Mouse (Mus musculus) small intestine, adult 2 months (tissue): ENCODE data around the gene Ccdc184. TPM values are rescaled to one million over a fixed set of nuclear protein-coding genes. Genes with fewer than 3 reads are reported as not detected.

ENCODE experiments used
- H3K27ac ChIP-seq: fragments of 200-500 bp; 2 replicates; pipeline ENCODE4 v1.5.1; 2012; ENCODE audit warnings: low read depth, low read length, control low read depth, inconsistent platforms; ENCODE audit not compliant: insufficient read depth
- H3K27me3 ChIP-seq: fragments of 200-500 bp; 2 replicates; pipeline ENCODE4 v1.6.1; 2012; ENCODE audit warnings: mild to moderate bottlenecking, moderate library complexity, low read length, inconsistent platforms; ENCODE audit not compliant: control insufficient read depth, insufficient read depth
- H3K36me3 ChIP-seq: fragments of 200-500 bp; 2 replicates; pipeline ENCODE4 v1.6.1; 2012; ENCODE audit warnings: mild to moderate bottlenecking, low read length, control low read depth, inconsistent platforms; ENCODE audit not compliant: control insufficient read depth, insufficient read depth
- H3K4me1 ChIP-seq: fragments of 200-500 bp; 2 replicates; pipeline ENCODE4 v1.6.1; 2012; ENCODE audit warnings: low read length, inconsistent platforms, mixed read lengths; ENCODE audit not compliant: control insufficient read depth, insufficient read depth, insufficient read length
- H3K4me3 ChIP-seq: fragments of 200-500 bp; 2 replicates; pipeline ENCODE4 v1.5.1; 2012; ENCODE audit warnings: low read depth, mild to moderate bottlenecking, control low read depth, inconsistent platforms, low read length, moderate library complexity
- CTCF ChIP-seq: fragments of 200-500 bp; IDR thresholded peaks from 2 replicates; pipeline ENCODE4 v1.5.1; 2012; ENCODE audit warnings: low read depth, mild to moderate bottlenecking, control low read depth, inconsistent platforms, low read length, moderate library complexity, mixed read lengths; ENCODE audit not compliant: insufficient replicate concordance, insufficient read length; ENCODE audit errors: extremely low read depth
- POLR2A ChIP-seq: fragments of 200-500 bp; IDR thresholded peaks from 2 replicates; pipeline ENCODE4 v1.6.1; 2012; ENCODE audit warnings: low read depth, mild to moderate bottlenecking, control low read depth, inconsistent platforms, low read length, moderate library complexity
- WGBS: fragments of 180-500 bp; shearing (Covaris S2); methylation state at CpG from one replicate; pipeline ENCODE4 v1.1.7; 2018; 5-methylcytosine and 5-hydroxymethylcytosine counted together
- polyA plus RNA-seq: library from polyadenylated mRNA; depleted of rRNA; stranded (reverse); fragments of >200 nt; gene quantifications from 2 replicates; pipeline ENCODE4 v1.2.3, GENCODE M21; 2012; rRNA removed

Gene Ccdc184
- polyA plus RNA-seq, 1 experiment: 0.43 TPM

- TF ChIP-seq POLR2A (no peak), CTCF (no peak)
Observed at GRCm38 (mm10) chr15:98214130-98214529, 47.2 kb downstream of the Ccdc184 start.

More at GRCm38 (mm10) chr15:98214130-98214529, 47.2 kb downstream of the Ccdc184 start:
- Histone ChIP-seq H3K27ac (no peak overlapping the region), H3K4me3 (no peak overlapping the region), H3K36me3 (no peaks in the 10 kb centered on the region), H3K4me1 (no peaks in the 10 kb centered on the region), H3K27me3 (no peaks in the 10 kb centered on the region)
- WGBS: 50% methylated on average over 5 of the region's 5 CpGs

Other genes with a start within 250 kb of the Ccdc184 start
- 7.1 and 8.6 TPM in 2 replicates for gene Tmem106c, start 203.0 kb upstream of the Ccdc184 start, polyA plus RNA-seq
- 0.03 TPM in 1 of 2 replicates, not detected in the other for gene Col2a1, start 162.5 kb upstream of the Ccdc184 start, polyA plus RNA-seq
- 4.3 and 4.8 TPM in 2 replicates for gene Pfkm, start 74.6 kb upstream of the Ccdc184 start, polyA plus RNA-seq
- gene Senp1, start 73.4 kb upstream of the Ccdc184 start, polyA plus RNA-seq: 3.2 and 5.5 TPM in 2 replicates
- gene Asb8, start 1.5 kb upstream of the Ccdc184 start, polyA plus RNA-seq: 15.8 and 27.3 TPM in 2 replicates
- gene Olfr288, start 28.4 kb downstream of the Ccdc184 start, polyA plus RNA-seq: not detected in 2 replicates
- gene Gm44579, start 53.8 kb downstream of the Ccdc184 start, polyA plus RNA-seq: not detected in 2 replicates
- 0.11 and 0.67 TPM in 2 replicates for gene Olfr287, start 53.9 kb downstream of the Ccdc184 start, polyA plus RNA-seq
- 0.24 TPM in 1 of 2 replicates, not detected in the other for gene Olfr286, start 67.3 kb downstream of the Ccdc184 start, polyA plus RNA-seq
- gene H1fnt, start 90.1 kb downstream of the Ccdc184 start, polyA plus RNA-seq: not detected in 2 replicates
- gene Zfp641, start 129.0 kb downstream of the Ccdc184 start, polyA plus RNA-seq: 0.28 and 0.34 TPM in 2 replicates
- gene Olfr285, start 150.2 kb downstream of the Ccdc184 start, polyA plus RNA-seq: not detected in 2 replicates
- not detected in 2 replicates for gene Olfr284, start 173.8 kb downstream of the Ccdc184 start, polyA plus RNA-seq
- not detected in 2 replicates for gene Olfr283, start 213.8 kb downstream of the Ccdc184 start, polyA plus RNA-seq